Mouse (Mus musculus) liver, adult 2 months (tissue): ENCODE measurements around the gene Ccdc138. TPM values are rescaled to one million over a fixed set of nuclear protein-coding genes. Genes with fewer than 3 reads are reported as not detected.

Experiments
- DNase-seq: peaks from one replicate; pipeline ENCODE4 v3.0.0-alpha.2; 2011; ENCODE audit warnings: low read depth, low spot score; ENCODE audit errors: extremely low read depth
- H3K27ac ChIP-seq: fragments of 200-500 bp; replicated peaks from 2 replicates; pipeline ENCODE4 v1.5.1; 2012; ENCODE audit warnings: low read depth, mild to moderate bottlenecking, control low read depth, inconsistent platforms, low read length; ENCODE audit not compliant: insufficient read depth
- H3K27me3 ChIP-seq: fragments of 200-500 bp; 2 replicates; pipeline ENCODE4 v1.6.1; 2012; ENCODE audit warnings: mild to moderate bottlenecking, moderate library complexity, low read length, inconsistent platforms; ENCODE audit not compliant: control insufficient read depth, insufficient read depth
- H3K36me3 ChIP-seq: fragments of 200-500 bp; 2 replicates; pipeline ENCODE4 v1.6.1; 2012; ENCODE audit warnings: low read length, inconsistent platforms; ENCODE audit not compliant: control insufficient read depth, insufficient read depth
- H3K4me1 ChIP-seq: fragments of 200-500 bp; 2 replicates; pipeline ENCODE4 v1.6.1; 2011; ENCODE audit warnings: low read length; ENCODE audit not compliant: control insufficient read depth, insufficient read depth
- H3K4me3 ChIP-seq: fragments of 200-500 bp; 2 replicates; pipeline ENCODE4 v1.5.1; 2011; ENCODE audit warnings: low read depth, mild to moderate bottlenecking, control low read depth, low read length, moderate library complexity; ENCODE audit not compliant: insufficient read depth
- H3K79me2 ChIP-seq: fragments of 200-500 bp; 2 replicates; pipeline ENCODE4 v1.6.1; 2012; ENCODE audit warnings: inconsistent platforms, mild to moderate bottlenecking, low read length, moderate library complexity; ENCODE audit not compliant: control insufficient read depth, insufficient read depth
- H3K9ac ChIP-seq: fragments of 200-500 bp; 2 replicates; pipeline ENCODE4 v1.6.1; 2012; ENCODE audit warnings: low read depth, mild to moderate bottlenecking, control low read depth, inconsistent platforms, low read length
- CTCF ChIP-seq: fragments of 200-500 bp; IDR thresholded peaks from 2 replicates; pipeline ENCODE4 v1.5.1; 2011; ENCODE audit warnings: low read depth, low read length, control low read depth
- POLR2A ChIP-seq: fragments of 200-500 bp; IDR thresholded peaks from 2 replicates; pipeline ENCODE4 v1.6.1; 2011; ENCODE audit warnings: low read length, control low read depth; ENCODE audit not compliant: insufficient read depth; ENCODE audit errors: extremely low read depth
- whole genome bisulfite sequencing: fragments of 180-500 bp; shearing (Covaris S2); methylation state at CpG from one replicate; pipeline ENCODE4 v1.1.7; 2018; 5-methylcytosine and 5-hydroxymethylcytosine counted together
- polyA plus RNA-seq: library from polyadenylated mRNA; depleted of rRNA; stranded (reverse); fragments of >200 nt; gene quantifications from 2 replicates; pipeline ENCODE4 v1.2.3, GENCODE M21; 2012; rRNA removed
- total RNA-seq: library from RNA; depleted of rRNA; stranded (reverse); fragments of >200 nt; gene quantifications from 2 replicates; pipeline ENCODE4 v1.2.3, GENCODE M21; 2014; rRNA removed

Ccdc138 gene
- total and polyA plus RNA-seq, 2 experiments: 0.31 to 2.5 TPM

DNA sequence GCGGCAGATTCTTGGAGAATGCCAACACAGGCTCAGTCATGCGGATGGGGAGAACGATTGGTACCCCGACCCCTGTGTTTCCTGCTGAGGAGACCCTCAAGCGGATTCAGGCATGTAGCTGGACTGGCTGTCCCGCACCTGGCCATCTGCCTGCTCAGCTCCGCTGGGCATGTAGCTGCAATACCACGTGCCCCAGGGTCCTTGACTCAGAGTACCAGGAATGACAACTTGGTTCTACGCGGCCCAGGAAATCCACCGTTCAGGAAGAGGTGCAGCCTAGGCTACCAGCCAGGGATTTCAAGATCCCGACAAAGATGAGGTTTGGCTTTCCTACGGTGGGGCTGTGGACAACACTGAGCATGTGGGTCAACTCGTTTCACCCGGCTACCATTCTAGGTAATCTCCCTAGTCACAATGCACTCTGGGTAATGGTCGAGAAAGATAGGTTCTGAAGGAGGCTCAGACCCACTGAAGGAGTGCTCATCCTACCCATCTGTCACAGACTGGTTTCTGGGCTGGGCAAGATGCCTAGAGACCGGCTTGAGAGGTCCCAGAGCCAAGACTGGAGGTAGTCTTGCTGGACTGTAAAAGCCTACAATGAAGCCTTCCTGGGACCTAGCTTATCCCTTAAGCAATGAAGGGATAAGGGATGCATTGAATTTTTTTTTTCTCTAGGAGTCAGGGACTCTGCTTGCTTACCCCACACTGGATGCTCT is 120.9 kb downstream of the Ccdc138 start:
- H3K79me2 ChIP-seq: no peaks in the 10 kb centered on the region
- WGBS: 89% methylated on average over 17 of the region's 17 CpGs
- DNase-seq: no peak
- no peak overlapping the region for H3K27ac ChIP-seq
- no peaks in the 10 kb centered on the region for H3K4me1 ChIP-seq
- H3K27me3 ChIP-seq: no peaks in the 10 kb centered on the region
- H3K36me3 ChIP-seq: no peaks in the 10 kb centered on the region
- TF ChIP-seq CTCF (no peak), POLR2A (no peak)
- no peak overlapping the region for H3K4me3 ChIP-seq
- no peak overlapping the region for H3K9ac ChIP-seq

DNA sequence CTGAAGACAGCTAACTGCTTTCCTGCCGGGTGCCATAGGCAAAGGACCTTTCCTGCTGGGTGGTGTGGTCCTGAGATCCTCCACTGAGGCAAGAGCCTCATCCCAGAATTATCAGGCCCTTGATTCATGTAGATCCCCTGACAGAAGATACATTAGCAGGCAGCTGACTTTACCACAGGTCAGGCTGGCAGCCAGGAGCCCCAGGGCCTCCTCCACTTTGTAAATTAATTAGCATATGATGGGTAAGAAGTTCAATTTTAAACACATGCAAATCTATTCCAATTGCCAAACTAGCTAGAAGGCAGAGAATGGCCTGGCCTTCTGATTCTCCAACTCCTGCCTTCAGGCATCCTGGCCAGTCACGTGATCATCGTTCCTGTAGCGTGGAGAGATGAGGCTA is 121.5 kb downstream of the Ccdc138 start:
- TF ChIP-seq POLR2A (no peak), CTCF (no peak)
- DNase-seq: no peak
- H3K27ac ChIP-seq: no peak overlapping the region
- no peak overlapping the region for H3K4me3 ChIP-seq
- 88% methylated on average over 4 of the region's 4 CpGs for WGBS
- no peak overlapping the region for H3K9ac ChIP-seq
- no peaks in the 10 kb centered on the region for H3K27me3 ChIP-seq
- H3K36me3 ChIP-seq: no peaks in the 10 kb centered on the region
- no peaks in the 10 kb centered on the region for H3K4me1 ChIP-seq
- H3K79me2 ChIP-seq: no peaks in the 10 kb centered on the region

DNA sequence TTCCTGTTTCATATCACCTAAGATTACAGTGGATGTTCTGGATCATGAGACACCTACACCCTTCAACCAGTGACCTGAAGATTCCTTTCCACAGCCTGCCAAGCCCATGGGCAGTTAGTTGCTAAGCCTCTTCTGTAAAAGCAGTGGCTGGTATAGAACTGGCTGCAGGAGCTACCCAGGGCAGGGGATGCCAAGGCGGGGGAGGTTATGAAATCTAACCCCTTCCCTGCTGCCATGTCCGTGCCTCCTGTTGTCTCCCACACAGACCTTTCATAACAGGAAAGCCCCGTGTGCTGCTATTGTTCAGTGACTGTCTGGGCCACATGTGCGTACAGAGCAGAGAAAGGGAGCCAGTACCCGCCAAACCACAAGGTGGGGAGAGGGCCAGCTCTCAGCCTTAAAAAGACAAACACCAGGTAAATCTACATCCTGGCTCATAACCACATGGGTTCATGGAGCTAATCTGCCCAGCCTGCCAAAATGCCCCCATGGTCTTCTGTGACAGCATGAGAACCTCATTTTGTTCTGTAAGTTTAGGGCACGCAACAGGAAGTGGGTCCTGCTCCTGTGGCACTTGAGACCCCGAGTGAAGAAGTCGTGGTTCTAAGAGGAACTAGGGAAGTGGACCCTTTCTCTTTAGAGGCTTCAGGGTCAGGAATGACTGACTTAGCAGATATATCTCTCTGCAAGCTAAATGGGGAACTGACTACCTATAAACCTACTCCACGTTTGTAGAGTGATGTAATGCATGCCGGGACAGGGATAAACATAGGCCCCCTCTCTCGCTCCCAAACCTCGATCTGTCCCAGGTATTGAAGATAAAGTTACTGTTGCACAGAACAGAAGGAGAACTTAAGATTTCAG is 127.3 kb downstream of the Ccdc138 start:
- H3K4me1 ChIP-seq: no peaks in the 10 kb centered on the region
- no peak overlapping the region for H3K9ac ChIP-seq
- 54% methylated on average over 12 of the region's 12 CpGs for WGBS
- H3K4me3 ChIP-seq: no peak overlapping the region
- no peaks in the 10 kb centered on the region for H3K79me2 ChIP-seq
- DNase-seq: no peak
- TF ChIP-seq POLR2A: no peak
- TF ChIP-seq CTCF: no peak
- no peak overlapping the region for H3K27ac ChIP-seq
- H3K27me3 ChIP-seq: no peaks in the 10 kb centered on the region
- H3K36me3 ChIP-seq: no peaks in the 10 kb centered on the region

Other genes starting within 250 kb of the Ccdc138 start
- gene Gcc2, start 242.5 kb upstream of the Ccdc138 start, total RNA-seq: 20.4 and 20.6 TPM in 2 replicates
- 5.3 and 5.6 TPM in 2 replicates for gene Gcc2, start 242.5 kb upstream of the Ccdc138 start, polyA plus RNA-seq
- gene Lims1, start 174.5 kb upstream of the Ccdc138 start, total RNA-seq: 18.2 and 19.7 TPM in 2 replicates
- gene Lims1, start 174.5 kb upstream of the Ccdc138 start, polyA plus RNA-seq: 2.7 and 5.5 TPM in 2 replicates
- gene Ranbp2, start 51.0 kb upstream of the Ccdc138 start, total RNA-seq: 38.0 and 40.5 TPM in 2 replicates
- gene Ranbp2, start 51.0 kb upstream of the Ccdc138 start, polyA plus RNA-seq: 2.2 and 2.3 TPM in 2 replicates
- under 0.01 TPM in 1 of 2 replicates, not detected in the other for gene Edar, start 177.7 kb downstream of the Ccdc138 start, total RNA-seq
- gene Edar, start 177.7 kb downstream of the Ccdc138 start, polyA plus RNA-seq: 0.05 TPM in 1 of 2 replicates, not detected in the other
- gene Gm17542, start 220.3 kb downstream of the Ccdc138 start, total RNA-seq: not detected in 2 replicates
- gene Gm17542, start 220.3 kb downstream of the Ccdc138 start, polyA plus RNA-seq: not detected in 2 replicates